Mouse (Mus musculus): ENCODE data around the gene Trim9.

Trim9 gene

DNA sequence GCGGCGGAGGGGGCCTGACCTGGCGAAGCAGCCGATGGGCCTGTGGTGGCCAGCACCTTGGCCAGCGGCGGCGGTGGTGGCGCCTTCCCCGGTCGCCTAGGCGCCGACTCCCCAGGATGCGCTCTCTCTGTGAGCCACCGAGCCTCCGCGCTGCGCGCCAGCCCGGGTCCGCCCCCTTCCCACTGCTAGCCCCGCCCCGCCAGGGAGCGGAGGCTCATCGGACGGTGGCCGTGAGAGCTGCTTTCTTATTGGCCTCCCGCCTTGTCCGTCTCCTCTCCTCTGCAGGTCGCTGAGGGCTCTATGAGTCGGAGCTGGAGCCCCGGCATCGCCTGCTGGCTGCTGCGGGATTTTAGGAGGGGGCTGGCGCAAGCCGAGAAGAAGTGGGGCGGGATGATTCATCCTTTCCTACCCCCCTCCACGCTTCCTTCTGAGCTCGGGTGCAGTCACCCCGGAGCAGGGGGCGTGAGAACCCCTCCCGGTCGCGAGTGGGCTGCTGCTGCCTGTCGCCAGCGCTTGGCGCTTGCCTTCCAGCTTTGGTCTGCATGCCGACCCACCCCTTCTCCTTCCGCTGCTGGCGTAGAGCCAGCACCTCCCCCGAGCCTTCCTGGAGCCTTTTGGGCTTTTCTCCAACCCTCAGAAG is at the start of gene Trim9:
Gene Trim9 (minus strand): TSS at position 413 of the 640 bp plus-strand sequence.
- peak; percentile 99 to 100 for DNase-seq (ENCODE audit: low spot score in 2 of 2)

DNA sequence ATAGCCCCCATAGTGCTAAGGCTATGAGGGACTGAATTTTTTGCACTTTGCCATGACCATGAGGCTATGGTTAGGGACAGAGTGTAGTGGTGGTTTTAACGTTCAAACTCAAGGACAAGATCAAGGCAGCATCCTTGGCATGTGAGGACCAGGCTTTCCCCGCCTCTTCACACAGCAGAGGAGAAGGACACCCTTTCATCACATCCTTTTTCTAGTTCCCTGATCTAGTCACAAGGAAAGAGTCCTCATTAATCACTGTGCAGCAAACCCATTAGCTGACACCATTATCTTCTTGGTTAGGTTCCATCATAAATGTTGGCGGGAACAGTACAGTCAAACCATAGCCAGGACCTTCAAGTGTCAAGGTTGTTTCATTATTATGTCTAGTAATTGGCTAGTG is 47.6 kb upstream of the Trim9 start:
- peak in 1 of 2 experiments; percentile 9 for DNase-seq (ENCODE audit: low spot score in 2 of 2)

DNA sequence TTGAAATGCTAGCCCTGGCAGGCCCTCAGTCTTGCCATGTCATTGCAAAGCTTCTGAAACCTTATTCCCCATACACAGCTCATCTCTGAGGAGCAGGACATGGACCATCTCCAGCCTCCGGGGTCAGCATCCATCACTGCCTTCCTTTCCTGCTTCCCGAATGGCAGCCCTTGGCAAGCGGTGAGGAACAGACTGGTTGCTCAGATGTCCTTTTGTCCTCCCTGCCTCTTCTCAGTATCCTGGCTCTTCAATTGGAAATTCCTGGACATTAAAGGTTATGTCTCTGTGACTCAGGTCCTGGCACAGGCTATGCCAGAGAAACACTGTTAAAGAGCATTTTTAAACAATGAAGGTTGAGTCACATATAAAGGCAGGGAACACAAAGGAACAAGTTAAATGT is 43.8 kb upstream of the Trim9 start:
- DNase-seq (ENCODE audit: low spot score in 2 of 2): peak in 1 of 2 experiments; percentile 16

DNA sequence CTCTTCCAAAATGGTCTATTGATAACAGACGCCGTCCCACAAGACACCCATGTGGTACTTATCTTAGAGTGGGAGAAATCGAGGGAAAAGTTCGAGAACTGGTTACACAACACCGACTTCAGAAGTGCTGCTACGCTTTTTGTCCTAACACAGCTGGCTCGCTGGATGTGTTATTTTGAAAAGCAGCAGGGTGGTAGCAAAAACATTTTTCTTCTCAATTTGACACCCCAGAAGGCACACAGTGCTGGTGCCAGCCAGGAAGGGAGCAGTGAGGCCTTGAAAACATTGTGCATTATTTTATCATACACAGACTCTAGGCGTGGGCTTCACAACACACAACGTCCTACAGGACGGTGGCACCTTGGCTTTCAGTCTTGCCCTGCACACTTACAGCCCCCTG is 27.6 kb upstream of the Trim9 start:
- no peak for DNase-seq (ENCODE audit: low spot score in 2 of 2)

GRCm38 (mm10) chr12:70372874-70373273 is 25.5 kb upstream of the Trim9 start:
- DNase-seq (ENCODE audit: low spot score in 2 of 2): no peak

GRCm38 (mm10) chr12:70369348-70369747 is 21.9 kb upstream of the Trim9 start:
- no peak for DNase-seq (ENCODE audit: low spot score in 2 of 2)

- DNase-seq (ENCODE audit: low spot score in 2 of 2): peak; percentile 80 to 87
Measured at GRCm38 (mm10) chr12:70368820-70369219, 21.4 kb upstream of the Trim9 start.

- peak; percentile 89 to 95 for DNase-seq (ENCODE audit: low spot score in 2 of 2)
Measured at GRCm38 (mm10) chr12:70367326-70368248, 20.2 kb upstream of the Trim9 start.

DNA sequence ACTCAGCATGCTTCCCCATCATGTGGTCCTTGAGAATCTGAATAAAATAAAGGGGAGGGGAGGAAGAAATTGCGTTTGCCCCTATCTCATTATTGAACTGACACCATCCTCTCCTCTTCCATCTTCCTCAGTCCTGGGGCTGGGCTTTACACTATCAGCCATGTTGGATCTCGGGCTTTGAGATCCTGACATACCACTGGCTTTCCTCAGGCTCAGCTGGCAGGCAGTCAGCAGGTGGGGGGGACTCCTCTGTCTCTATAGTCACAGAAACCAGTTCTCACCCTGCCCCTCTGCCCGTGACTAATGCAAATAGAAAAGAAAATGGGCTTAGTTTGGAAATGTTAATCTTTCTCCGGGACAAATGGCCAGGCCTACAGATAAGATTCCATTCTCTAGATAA is 15.6 kb upstream of the Trim9 start:
- no peak for DNase-seq (ENCODE audit: low spot score in 2 of 2)

- DNase-seq (ENCODE audit: low spot score in 2 of 2): no peak
Measured at GRCm38 (mm10) chr12:70360276-70360675, 12.9 kb upstream of the Trim9 start.

- peak in 1 of 2 experiments; percentile 40 for DNase-seq (ENCODE audit: low spot score in 2 of 2)
Measured at GRCm38 (mm10) chr12:70359443-70359842, 12.0 kb upstream of the Trim9 start.

DNA sequence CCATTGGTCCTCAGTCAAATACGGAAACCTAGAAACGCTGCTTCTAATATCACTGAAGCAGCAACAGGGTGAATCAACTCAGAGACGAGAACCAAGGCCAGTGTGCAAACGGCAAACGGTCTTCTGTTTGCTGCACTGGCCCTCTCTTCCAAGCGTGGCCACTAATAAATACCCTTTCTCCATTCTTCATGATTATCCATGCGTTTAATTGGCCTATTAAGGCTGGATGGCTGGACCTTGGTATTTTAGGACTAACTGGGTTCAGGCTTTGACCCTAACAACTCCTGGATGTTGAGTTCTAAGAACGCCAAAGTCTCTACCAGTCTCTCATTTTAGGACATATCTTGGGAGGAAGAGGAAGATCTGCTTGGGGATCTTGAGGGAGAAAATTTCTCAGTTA is 7.5 kb upstream of the Trim9 start:
- DNase-seq (ENCODE audit: low spot score in 2 of 2): no peak

GRCm38 (mm10) chr12:70350490-70350889 is 3.1 kb upstream of the Trim9 start:
- DNase-seq (ENCODE audit: low spot score in 2 of 2): peak in 1 of 2 experiments; percentile 54

DNA sequence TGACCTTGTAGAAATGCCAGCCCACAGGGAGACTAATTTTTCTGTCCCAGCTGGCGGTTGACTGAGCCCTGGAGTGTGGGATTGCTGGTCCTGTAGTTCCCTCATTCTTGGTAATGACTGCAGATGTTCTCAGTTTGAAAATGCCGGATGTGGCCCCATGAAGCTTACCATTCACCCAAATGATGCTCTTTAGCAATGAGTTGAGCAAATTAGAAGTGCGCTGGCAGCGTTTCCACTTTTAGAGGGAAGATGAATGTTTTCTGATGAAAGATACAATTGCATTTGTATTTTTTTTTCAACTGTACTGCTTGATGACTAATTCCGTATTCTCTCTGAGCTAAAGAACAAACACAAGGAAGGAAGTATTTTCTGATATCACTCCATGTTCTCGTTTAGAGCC is 2.4 kb upstream of the Trim9 start:
- no peak for DNase-seq (ENCODE audit: low spot score in 2 of 2)

- DNase-seq (ENCODE audit: low spot score in 2 of 2): no peak
Measured at GRCm38 (mm10) chr12:70348026-70348425, 612 bp upstream of the Trim9 start.

- peak; percentile 88 to 90 for DNase-seq (ENCODE audit: low spot score in 2 of 2)
Measured at GRCm38 (mm10) chr12:70346139-70347026, 1.0 kb downstream of the Trim9 start.

- peak; percentile 83 to 87 for DNase-seq (ENCODE audit: low spot score in 2 of 2)
Measured at GRCm38 (mm10) chr12:70345531-70346138, 1.8 kb downstream of the Trim9 start.

DNA sequence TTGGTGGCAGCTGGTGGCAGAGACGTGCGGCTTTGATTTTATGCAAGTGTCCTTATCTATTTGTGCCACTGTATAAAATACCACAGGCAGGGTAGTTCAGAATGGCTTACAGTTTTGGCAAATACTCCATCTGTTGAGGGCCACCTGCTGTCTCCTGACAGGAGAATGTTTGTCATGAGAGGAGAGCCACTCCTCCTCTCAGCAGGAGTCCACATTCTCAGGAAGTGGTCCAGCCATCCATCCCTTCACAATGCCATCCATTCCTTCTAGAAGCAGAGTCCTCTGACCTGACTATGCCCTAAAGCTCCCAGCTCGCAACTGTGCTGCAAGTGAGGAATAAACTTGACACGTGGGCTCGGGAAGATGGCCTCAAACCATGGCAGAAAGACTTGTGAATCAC is 12.2 kb downstream of the Trim9 start:
- no peak for DNase-seq (ENCODE audit: low spot score in 2 of 2)

DNA sequence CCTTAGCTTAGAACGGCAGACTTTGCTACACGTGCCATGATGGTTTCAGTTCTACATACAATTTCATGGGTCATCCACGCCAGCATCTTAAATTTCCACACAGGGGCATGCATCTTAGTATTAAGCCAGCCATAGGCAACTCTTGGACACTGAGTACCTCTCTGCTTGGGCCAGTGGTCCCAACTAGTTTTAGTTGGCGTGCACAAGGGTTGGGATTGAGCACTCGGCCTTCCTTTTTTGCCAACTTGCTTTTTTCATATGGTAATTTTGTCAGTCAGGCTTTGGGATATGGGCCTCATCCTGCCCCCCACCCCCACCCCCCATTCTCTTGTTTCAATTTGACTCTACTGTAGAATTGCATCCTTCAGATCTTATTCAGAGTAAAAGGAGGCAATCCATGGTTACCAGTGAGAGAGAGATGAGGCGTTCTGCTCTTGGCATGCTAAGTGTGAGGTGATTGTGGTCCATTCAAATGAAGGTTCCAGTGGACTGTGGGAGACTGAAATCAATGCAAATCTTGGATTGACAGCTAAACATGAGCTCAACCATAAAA is 14.1 kb downstream of the Trim9 start:
- DNase-seq (ENCODE audit: low spot score in 2 of 2): no peak

DNA sequence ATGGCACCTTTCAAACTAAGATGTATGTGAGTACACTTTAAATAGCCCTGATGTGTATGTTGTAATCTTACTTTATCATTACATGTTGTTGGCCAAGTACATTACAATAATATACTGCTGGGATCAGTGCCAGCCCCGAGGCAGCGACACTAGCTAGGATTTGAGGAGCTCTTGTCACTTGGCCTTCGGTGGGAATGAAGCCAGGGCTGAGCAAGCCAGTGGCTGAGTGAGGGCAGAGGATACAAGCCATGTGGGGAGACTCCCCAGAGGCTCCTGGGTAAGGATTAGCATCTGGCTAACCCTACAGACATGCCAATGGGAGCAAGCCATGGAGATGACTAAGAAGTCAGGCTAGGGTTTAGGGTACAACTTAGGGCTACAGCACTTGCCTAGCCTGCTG is 18.4 kb downstream of the Trim9 start:
- DNase-seq (ENCODE audit: low spot score in 2 of 2): no peak

- no peak for DNase-seq (ENCODE audit: low spot score in 2 of 2)
Measured at GRCm38 (mm10) chr12:70326956-70327355, 20.5 kb downstream of the Trim9 start.
